Mouse (Mus musculus) hindbrain, embryonic 10.5 days (tissue): ENCODE results near the gene Vwc2. TPM values are rescaled to one million over a fixed set of nuclear protein-coding genes. Genes with fewer than 3 reads are reported as not detected.
A peak's percentile ranks its signal among the peaks of the same experiment; 100 is the strongest.

ENCODE experiments used
- DNase-seq: peaks from one replicate; pipeline ENCODE4 v3.0.0-alpha.2; 2017; ENCODE audit warnings: low spot score
- H3K27ac ChIP-seq: fragments of 300-500 bp; sonication (generic); 2 replicates; pipeline ENCODE4 v1.5.1; 2016; ENCODE audit warnings: mild to moderate bottlenecking, moderate library complexity
- H3K27me3 ChIP-seq: fragments of 300-500 bp; sonication (generic); 2 replicates; pipeline ENCODE4 v1.6.1; 2016; ENCODE audit warnings: mild to moderate bottlenecking; ENCODE audit not compliant: poor library complexity, insufficient read depth, severe bottlenecking
- H3K36me3 ChIP-seq: fragments of 300-500 bp; sonication (generic); 2 replicates; pipeline ENCODE4 v1.6.1; 2016; ENCODE audit warnings: mild to moderate bottlenecking, moderate library complexity
- H3K4me1 ChIP-seq: fragments of 300-500 bp; sonication (generic); replicated peaks from 2 replicates; pipeline ENCODE4 v1.6.1; 2016; ENCODE audit warnings: mild to moderate bottlenecking
- H3K4me3 ChIP-seq: fragments of 300-500 bp; sonication (generic); 2 replicates; pipeline ENCODE4 v1.5.1; 2016; ENCODE audit warnings: mild to moderate bottlenecking, moderate library complexity
- H3K9me3 ChIP-seq: fragments of 300-500 bp; sonication (generic); 2 replicates; pipeline ENCODE4 v1.6.1; 2016; ENCODE audit warnings: mild to moderate bottlenecking, moderate library complexity
- WGBS: fragments of 180-500 bp; shearing (Covaris S2); methylation state at CpG from one replicate; pipeline ENCODE4 v1.1.7; 2016; 5-methylcytosine and 5-hydroxymethylcytosine counted together
- polyA plus RNA-seq: library from polyadenylated mRNA; unstranded; fragments of >200 nt; fragmentation: Nextera tagmentation; extraction: Ambion mirVana; gene quantifications from 2 replicates; pipeline ENCODE4 v1.2.1, GENCODE M21; 2016

Gene Vwc2
- polyA plus RNA-seq, 1 experiment from 2014 or later: 0.30 TPM

DNA sequence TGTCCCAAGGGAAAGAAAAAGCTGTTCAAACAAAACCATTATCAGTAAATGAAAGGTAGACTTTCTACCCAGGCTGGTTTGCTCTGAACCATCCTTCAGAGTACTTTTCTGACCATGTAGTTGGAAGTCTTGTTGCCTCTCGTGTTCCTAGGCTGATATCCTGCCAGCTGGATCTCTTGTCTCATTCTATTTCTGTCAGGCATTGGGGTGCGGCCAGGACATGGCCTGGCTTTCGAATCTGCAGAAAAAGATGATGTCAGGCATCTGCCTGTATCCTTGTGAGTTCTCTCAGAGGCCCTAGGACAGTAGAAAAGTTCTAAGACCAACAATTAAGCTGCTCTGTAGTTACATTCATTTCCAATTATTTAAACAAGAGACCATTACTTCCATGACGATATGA lies 8.8 kb downstream of the Vwc2 start:
- no peaks in the 10 kb centered on the region for H3K9me3 ChIP-seq
- WGBS: 86% methylated on average over 4 of the region's 4 CpGs
- no peak overlapping the region for H3K27ac ChIP-seq
- H3K36me3 ChIP-seq: no peaks in the 10 kb centered on the region
- H3K4me3 ChIP-seq: no peak overlapping the region
- H3K4me1 ChIP-seq: no peaks in the 10 kb centered on the region
- peaks cover 11% of the 10 kb centered on the region for H3K27me3 ChIP-seq
- no peak for DNase-seq

DNA sequence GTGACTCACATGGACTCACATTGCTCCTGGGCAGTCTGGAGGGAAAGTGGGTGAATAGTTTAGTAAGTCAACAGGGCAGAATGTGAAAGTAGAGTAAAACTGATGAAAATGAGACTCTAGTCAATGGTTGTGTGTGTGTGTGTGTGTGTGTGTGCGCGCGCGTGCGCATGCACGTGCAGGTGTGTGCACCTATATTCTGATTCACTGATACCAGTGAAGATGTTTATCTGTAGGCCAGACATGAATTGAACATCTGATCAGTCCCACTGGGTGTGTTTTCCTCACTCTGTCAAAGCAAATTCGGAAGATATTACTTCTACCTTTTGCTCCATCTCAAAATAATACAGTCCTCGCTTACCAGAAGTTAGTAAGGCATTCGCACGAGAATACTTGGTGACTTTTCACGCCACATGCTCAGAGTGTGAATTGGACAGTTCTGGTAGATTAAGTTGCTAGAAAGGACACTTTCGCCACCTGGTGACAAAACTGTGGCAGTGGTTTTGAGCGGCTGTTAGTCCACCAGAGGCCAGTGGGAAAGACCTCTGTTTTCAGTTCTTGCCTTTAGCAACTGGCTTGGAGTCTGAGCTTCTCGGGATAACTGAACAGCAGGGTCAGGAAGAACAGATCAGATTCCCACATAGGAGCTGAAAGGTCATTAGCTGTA lies 17.5 kb downstream of the Vwc2 start:
- H3K27me3 ChIP-seq: no peaks in the 10 kb centered on the region
- no peaks in the 10 kb centered on the region for H3K9me3 ChIP-seq
- H3K27ac ChIP-seq: no peak overlapping the region
- H3K36me3 ChIP-seq: no peaks in the 10 kb centered on the region
- DNase-seq: peak; percentile 59
- no peaks in the 10 kb centered on the region for H3K4me1 ChIP-seq
- whole genome bisulfite sequencing: 62% methylated on average over 14 of the region's 14 CpGs
- H3K4me3 ChIP-seq: no peak overlapping the region

GRCm38 (mm10) chr11:11140622-11141021 lies 26.6 kb downstream of the Vwc2 start:
- no peak overlapping the region for H3K4me3 ChIP-seq
- DNase-seq: no peak
- H3K27me3 ChIP-seq: no peaks in the 10 kb centered on the region
- no peaks in the 10 kb centered on the region for H3K4me1 ChIP-seq
- no peaks in the 10 kb centered on the region for H3K9me3 ChIP-seq
- no peaks in the 10 kb centered on the region for H3K36me3 ChIP-seq
- no peak overlapping the region for H3K27ac ChIP-seq

GRCm38 (mm10) chr11:11152681-11153080 lies 38.7 kb downstream of the Vwc2 start:
- Histone ChIP-seq H3K27ac (no peak overlapping the region), H3K9me3 (0 out of 2 replicates have a peak, but pooled peaks cover 5% of the 10 kb centered on the region), H3K4me3 (no peak overlapping the region), H3K4me1 (no peaks in the 10 kb centered on the region), H3K27me3 (no peaks in the 10 kb centered on the region), H3K36me3 (no peaks in the 10 kb centered on the region)
- WGBS: 49% methylated on average over 1 of the region's 1 CpGs
- DNase-seq: peak; percentile 51

- no peaks in the 10 kb centered on the region for H3K9me3 ChIP-seq
- H3K36me3 ChIP-seq: no peaks in the 10 kb centered on the region
- WGBS: 95% methylated on average over 4 of the region's 4 CpGs
- H3K27me3 ChIP-seq: no peaks in the 10 kb centered on the region
- no peak overlapping the region for H3K4me3 ChIP-seq
- H3K4me1 ChIP-seq: no peaks in the 10 kb centered on the region
- no peak for DNase-seq
- H3K27ac ChIP-seq: no peak overlapping the region
Measured at GRCm38 (mm10) chr11:11171396-11171795, 57.4 kb downstream of the Vwc2 start.

DNA sequence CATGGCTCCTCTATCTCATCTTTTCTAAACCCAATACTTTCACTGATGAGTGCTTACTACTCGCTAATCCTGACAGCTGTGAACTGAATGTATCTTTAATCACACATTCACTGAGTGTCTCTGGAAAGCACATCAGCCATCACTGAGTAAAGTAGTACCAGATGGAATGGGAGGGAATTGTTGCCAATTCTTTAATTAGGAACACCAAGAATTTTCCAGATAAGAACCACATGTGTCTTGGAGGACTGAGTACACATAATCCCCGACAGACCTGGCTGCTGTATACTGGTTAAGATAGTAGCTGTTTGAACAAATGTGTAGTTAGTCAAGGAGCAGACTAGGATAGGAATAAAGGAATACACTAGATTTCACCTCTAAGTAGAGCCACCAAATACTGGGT lies 61.2 kb downstream of the Vwc2 start:
- H3K27ac ChIP-seq: no peak overlapping the region
- no peak for DNase-seq
- no peaks in the 10 kb centered on the region for H3K4me1 ChIP-seq
- H3K9me3 ChIP-seq: no peaks in the 10 kb centered on the region
- H3K27me3 ChIP-seq: no peaks in the 10 kb centered on the region
- no peaks in the 10 kb centered on the region for H3K36me3 ChIP-seq
- H3K4me3 ChIP-seq: no peak overlapping the region
- 76% methylated on average over 2 of the region's 2 CpGs for WGBS

GRCm38 (mm10) chr11:11182705-11183104 lies 68.7 kb downstream of the Vwc2 start:
- no peak overlapping the region for H3K27ac ChIP-seq
- no peak for DNase-seq
- no peaks in the 10 kb centered on the region for H3K9me3 ChIP-seq
- no peaks in the 10 kb centered on the region for H3K4me1 ChIP-seq
- 83% methylated on average over 2 of the region's 2 CpGs for WGBS
- no peak overlapping the region for H3K4me3 ChIP-seq
- no peaks in the 10 kb centered on the region for H3K27me3 ChIP-seq
- no peaks in the 10 kb centered on the region for H3K36me3 ChIP-seq

- WGBS: 21% methylated on average over 1 of the region's 1 CpGs
- no peak for DNase-seq
- no peaks in the 10 kb centered on the region for H3K9me3 ChIP-seq
- H3K4me3 ChIP-seq: no peak overlapping the region
- no peaks in the 10 kb centered on the region for H3K36me3 ChIP-seq
- no peaks in the 10 kb centered on the region for H3K27me3 ChIP-seq
- no peaks in the 10 kb centered on the region for H3K4me1 ChIP-seq
- no peak overlapping the region for H3K27ac ChIP-seq
Measured at GRCm38 (mm10) chr11:11223162-11223561, 109.1 kb downstream of the Vwc2 start.

- no peak for DNase-seq
Measured at GRCm38 (mm10) chr11:11239346-11239745, 125.3 kb downstream of the Vwc2 start.

GRCm38 (mm10) chr11:11242694-11243377 lies 128.8 kb downstream of the Vwc2 start:
- H3K9me3 ChIP-seq: no peaks in the 10 kb centered on the region
- H3K4me1 ChIP-seq: no peaks in the 10 kb centered on the region
- 81% methylated on average over 6 of the region's 6 CpGs for WGBS
- H3K4me3 ChIP-seq: no peak overlapping the region
- H3K27ac ChIP-seq: no peak overlapping the region
- DNase-seq: no peak
- H3K36me3 ChIP-seq: no peaks in the 10 kb centered on the region
- H3K27me3 ChIP-seq: no peaks in the 10 kb centered on the region

More at GRCm38 (mm10) chr11:11239346-11239745, 125.3 kb downstream of the Vwc2 start:
- no peaks in the 10 kb centered on the region for H3K9me3 ChIP-seq
- H3K4me1 ChIP-seq: no peaks in the 10 kb centered on the region
- no peak overlapping the region for H3K27ac ChIP-seq
- H3K27me3 ChIP-seq: no peaks in the 10 kb centered on the region
- 79% methylated on average over 1 of the region's 1 CpGs for WGBS
- no peaks in the 10 kb centered on the region for H3K36me3 ChIP-seq
- H3K4me3 ChIP-seq: no peak overlapping the region

GRCm38 (mm10) chr11:11257348-11257747 lies 143.3 kb downstream of the Vwc2 start:
- Histone ChIP-seq H3K9me3 (no peaks in the 10 kb centered on the region), H3K4me1 (no peaks in the 10 kb centered on the region), H3K4me3 (no peak overlapping the region), H3K27ac (no peak overlapping the region), H3K36me3 (no peaks in the 10 kb centered on the region), H3K27me3 (no peaks in the 10 kb centered on the region)
- no peak for DNase-seq
- WGBS: 82% methylated on average over 1 of the region's 1 CpGs

DNA sequence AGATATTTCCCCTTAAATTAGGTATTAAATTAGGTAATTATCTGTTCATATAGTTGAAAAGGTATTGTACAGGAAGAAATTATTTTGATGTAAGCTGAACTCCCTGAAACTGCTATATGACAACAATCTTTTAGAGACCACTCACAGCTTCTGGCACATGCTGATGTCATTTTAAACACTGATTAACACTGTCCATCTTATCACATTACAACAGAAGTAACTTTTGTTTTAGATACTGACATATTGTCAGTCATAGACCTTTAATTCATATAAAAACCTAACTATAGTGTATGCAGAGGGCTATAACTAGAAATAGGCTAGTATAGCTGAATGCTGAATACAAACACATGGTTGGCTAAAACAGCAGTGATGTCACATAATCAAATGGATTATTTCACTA lies 166.1 kb downstream of the Vwc2 start:
- no peak for DNase-seq
- Histone ChIP-seq H3K4me3 (no peak overlapping the region), H3K36me3 (no peaks in the 10 kb centered on the region), H3K27me3 (no peaks in the 10 kb centered on the region), H3K9me3 (no peaks in the 10 kb centered on the region), H3K4me1 (no peaks in the 10 kb centered on the region), H3K27ac (no peak overlapping the region)

DNA sequence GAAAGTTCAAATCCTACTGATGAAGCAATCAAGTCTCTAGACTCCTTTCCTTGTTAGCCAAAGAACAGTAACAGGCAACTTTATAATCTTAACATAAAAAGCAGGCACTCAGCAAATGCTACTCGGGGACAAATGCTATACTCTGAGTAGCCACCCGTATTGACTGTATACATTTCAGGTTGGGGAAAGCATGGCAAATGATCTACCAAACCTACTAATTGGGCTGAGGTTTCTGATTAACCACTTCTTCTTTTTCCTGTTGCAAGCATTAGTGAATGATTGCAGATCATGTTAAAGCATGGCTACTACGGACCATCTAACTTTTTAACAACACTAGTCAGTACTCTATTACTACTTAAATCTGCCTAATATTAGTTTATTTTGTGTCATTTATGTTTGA lies 169.5 kb downstream of the Vwc2 start:
- no peak overlapping the region for H3K27ac ChIP-seq
- H3K4me1 ChIP-seq: no peaks in the 10 kb centered on the region
- peaks cover 3% of the 10 kb centered on the region; the same call in 1 of the 2 replicates for H3K36me3 ChIP-seq
- 88% methylated on average over 3 of the region's 3 CpGs for WGBS
- no peak overlapping the region for H3K4me3 ChIP-seq
- H3K27me3 ChIP-seq: no peaks in the 10 kb centered on the region
- no peaks in the 10 kb centered on the region for H3K9me3 ChIP-seq
- DNase-seq: no peak
